Mouse (Mus musculus): ENCODE results near the gene Mrpl54. TPM values are rescaled to one million over a fixed set of nuclear protein-coding genes. Genes with fewer than 3 reads are reported as not detected.
A peak's percentile ranks its signal among the peaks of the same experiment; 100 is the strongest.

Gene Mrpl54
- total RNA-seq (2021): 10 to 100 TPM; 38.8 to 43.5 TPM
- long read RNA-seq, experiment 1, transcript Mrpl54-201 (3 exons, 604 nt): major isoform, 16 of 18 reads
- long read RNA-seq, experiment 1, partial matches to known transcripts: 0 of 18 reads
- long read RNA-seq, experiment 1, other reads (novel, unspliced or antisense): 1 of 18 reads
- long read RNA-seq, experiment 2, transcript Mrpl54-201 (3 exons, 604 nt): major isoform, 26 of 29 reads
- long read RNA-seq, experiment 2, partial matches to known transcripts: 3 of 29 reads
- long read RNA-seq, experiment 2, other reads (novel, unspliced or antisense): 0 of 29 reads

GRCm38 (mm10) chr10:81266211-81267105 lies at the start of gene Mrpl54, which contains the start of gene Apba3:
Gene Mrpl54, minus strand, starts transcription at chr10:81266934.
Gene Apba3, plus strand, starts transcription at chr10:81266960.
- peak; percentile 95 to 97 for DNase-seq (ENCODE audit: low spot score in 2 of 2)

GRCm38 (mm10) chr10:81315587-81315986 lies 48.9 kb upstream of the Mrpl54 start:
- DNase-seq (ENCODE audit: low spot score in 2 of 2): no peak

- DNase-seq (ENCODE audit: low spot score in 2 of 2): no peak
Observed at GRCm38 (mm10) chr10:81314201-81314600, 47.5 kb upstream of the Mrpl54 start.

- DNase-seq (ENCODE audit: low spot score in 2 of 2): no peak
Observed at GRCm38 (mm10) chr10:81313581-81313980, 46.8 kb upstream of the Mrpl54 start.

- no peak for DNase-seq (ENCODE audit: low spot score in 2 of 2)
Observed at GRCm38 (mm10) chr10:81309571-81309970, 42.8 kb upstream of the Mrpl54 start.

- peak; percentile 69 to 77 for DNase-seq (ENCODE audit: low spot score in 2 of 2)
Observed at GRCm38 (mm10) chr10:81306837-81307682, 40.3 kb upstream of the Mrpl54 start.

- no peak for DNase-seq (ENCODE audit: low spot score in 2 of 2)
Observed at GRCm38 (mm10) chr10:81306173-81306668, 39.5 kb upstream of the Mrpl54 start.

- DNase-seq (ENCODE audit: low spot score in 2 of 2): peak in 1 of 2 experiments; percentile 26
Observed at GRCm38 (mm10) chr10:81305663-81306062, 38.9 kb upstream of the Mrpl54 start.

- peak in 1 of 2 experiments; percentile 55 for DNase-seq (ENCODE audit: low spot score in 2 of 2)
Observed at GRCm38 (mm10) chr10:81304597-81305238, 38.0 kb upstream of the Mrpl54 start.

- no peak for DNase-seq (ENCODE audit: low spot score in 2 of 2)
Observed at GRCm38 (mm10) chr10:81303761-81304160, 37.0 kb upstream of the Mrpl54 start.

GRCm38 (mm10) chr10:81303258-81303657 lies 36.5 kb upstream of the Mrpl54 start:
- no peak for DNase-seq (ENCODE audit: low spot score in 2 of 2)

GRCm38 (mm10) chr10:81302781-81303218 lies 36.1 kb upstream of the Mrpl54 start:
- peak; percentile 76 to 87 for DNase-seq (ENCODE audit: low spot score in 2 of 2)

GRCm38 (mm10) chr10:81302288-81302687 lies 35.6 kb upstream of the Mrpl54 start:
- DNase-seq (ENCODE audit: low spot score in 2 of 2): no peak

GRCm38 (mm10) chr10:81301321-81301720 lies 34.6 kb upstream of the Mrpl54 start:
- no peak for DNase-seq (ENCODE audit: low spot score in 2 of 2)

GRCm38 (mm10) chr10:81300352-81300907 lies 33.7 kb upstream of the Mrpl54 start:
- no peak for DNase-seq (ENCODE audit: low spot score in 2 of 2)

GRCm38 (mm10) chr10:81299585-81300351 lies 33.0 kb upstream of the Mrpl54 start:
- DNase-seq (ENCODE audit: low spot score in 2 of 2): no peak

- DNase-seq (ENCODE audit: low spot score in 2 of 2): peak; percentile 75 to 82
Observed at GRCm38 (mm10) chr10:81298369-81299100, 31.8 kb upstream of the Mrpl54 start.

GRCm38 (mm10) chr10:81297845-81298244 lies 31.1 kb upstream of the Mrpl54 start:
- no peak for DNase-seq (ENCODE audit: low spot score in 2 of 2)

GRCm38 (mm10) chr10:81297246-81297645 lies 30.5 kb upstream of the Mrpl54 start:
- no peak for DNase-seq (ENCODE audit: low spot score in 2 of 2)

Measured in left cerebral cortex, adult 18-20 months (tissue).